Mouse (Mus musculus): Measurements from ENCODE around the gene Simc1.

DNA sequence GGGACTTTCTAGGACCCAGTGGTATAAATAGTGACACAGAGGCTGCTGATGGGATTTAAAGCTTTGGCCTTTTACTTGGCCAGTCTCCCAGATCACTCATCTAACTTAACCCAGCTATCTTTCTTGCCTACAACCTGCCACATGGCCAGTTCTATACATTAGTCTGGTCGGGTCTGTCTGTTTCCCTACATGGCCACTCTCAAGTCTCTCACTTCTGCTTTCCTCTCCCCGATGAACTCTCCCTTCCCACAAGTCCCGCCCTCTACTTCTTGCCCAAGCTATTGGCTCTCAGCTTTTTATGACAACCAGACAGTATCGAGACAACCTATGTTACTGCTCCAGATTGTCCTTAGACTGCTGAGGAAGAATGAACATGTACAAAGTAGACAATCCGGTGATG is 27.9 kb upstream of the Simc1 start:
- TF ChIP-seq CTCF (IDR thresholded peaks at IDR 0.05; ENCODE audit: extremely low read depth, insufficient read depth, low read length) = no peak
- TF ChIP-seq POLR2A (IDR thresholded peaks at IDR 0.05; ENCODE audit: extremely low read depth, insufficient read depth, low read length) = no peak
